Mouse (Mus musculus): ENCODE measurements at regions not wholly inside any gene's neighbourhood (a gene's known extent, or its start where the extent isn't known, plus 50 kb on each side); places are given as distances from the start of the nearest gene placed in this dataset.

DNA sequence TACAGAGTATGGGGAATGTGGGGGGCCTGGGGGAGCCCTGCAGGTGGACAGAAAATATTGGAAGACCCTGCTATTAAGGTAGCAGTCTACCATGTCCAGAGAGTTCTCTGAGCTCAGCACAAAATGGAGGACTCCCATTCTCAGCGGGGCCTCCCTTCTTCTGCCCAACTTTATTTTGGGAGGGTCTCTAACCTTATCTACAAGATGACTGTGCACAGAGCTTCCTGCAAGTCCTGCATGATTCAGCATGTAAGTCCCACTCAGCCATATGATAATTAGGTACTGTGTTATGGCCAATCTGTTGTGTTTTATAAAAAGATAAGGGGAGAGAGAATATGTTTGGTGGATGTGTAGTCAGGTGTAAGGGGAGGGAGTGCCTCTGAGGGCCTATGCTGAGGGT is 74.1 kb downstream of the Ets2 start:
- DNase-seq (ENCODE audit: extremely low read depth, low read depth) = peak; percentile 94

DNA sequence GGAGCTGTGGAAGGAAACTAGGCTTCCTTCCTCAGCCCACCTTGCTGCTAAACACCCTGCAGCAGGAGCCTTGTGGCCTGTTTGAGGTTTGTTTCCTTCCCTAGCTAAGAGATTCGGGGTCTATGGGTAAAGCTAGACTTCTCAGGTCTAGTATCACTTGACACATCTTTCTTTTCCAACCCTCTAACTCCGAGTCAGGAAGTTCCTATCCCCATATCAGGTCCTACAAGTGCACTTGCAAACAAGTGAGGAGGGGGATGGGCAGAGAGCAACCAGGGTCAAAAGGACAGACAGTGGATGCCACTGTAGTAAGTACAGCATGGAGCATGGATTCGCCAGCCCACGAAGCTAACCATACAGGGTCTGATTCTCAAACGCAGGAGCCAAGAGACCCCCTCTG is 73.5 kb downstream of the Ets2 start:
- peak; percentile 79 for DNase-seq (ENCODE audit: extremely low read depth, low read depth)

DNA sequence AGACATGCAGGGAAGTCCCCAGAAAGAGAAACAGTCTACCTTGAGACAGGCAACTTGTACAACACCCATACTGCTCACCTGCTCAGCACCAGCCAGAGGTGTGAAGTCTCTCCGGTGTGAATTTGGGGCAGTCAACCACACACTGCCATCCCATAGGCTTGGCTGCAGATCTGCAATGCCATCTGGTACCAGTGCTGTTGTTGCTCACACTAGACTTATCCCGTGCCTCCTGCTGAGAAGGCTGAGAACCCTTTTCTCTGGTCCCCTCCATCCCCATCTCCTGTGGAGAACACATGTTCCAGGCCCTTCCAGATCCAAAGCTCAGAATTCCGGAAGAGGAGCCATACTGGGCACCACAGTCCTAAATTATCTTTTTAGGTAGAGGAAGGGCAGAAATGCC is 71.3 kb downstream of the Ets2 start:
- no peak for DNase-seq (ENCODE audit: extremely low read depth, low read depth)
